Mouse (Mus musculus) heart, postnatal 10 days (tissue): ENCODE results near the gene Dlx6. TPM values are rescaled to one million over a fixed set of nuclear protein-coding genes. Genes with fewer than 3 reads are reported as not detected.

Source experiments
- DNase-seq, 2 experiments: peaks; one replicate each; pipeline ENCODE4 v3.0.0; 2021
- intact Hi-C: fragments of 180-260 bp; cut with DNase I; formaldehyde crosslinking; loops from one replicate; pipeline ENCODE4 v1.15.1; 2025
- total RNA-seq, 2 experiments: library from RNA; stranded (reverse); gene quantifications; 2 replicates each; pipeline ENCODE4 v1.2.3; 2021

Dlx6 gene
- total RNA-seq, 2 experiments from 2014 or later = 0.27 TPM; not detected in 1

- intact Hi-C loops = loop anchor here (10.0 kb wide), 1 partner anchor 690 kb away; no protein-coding TSS in a partner anchor
- DNase-seq = peak in 1 of 2 experiments; percentile 8
These were observed 12.0 kb downstream of the Dlx6 start for GRCm38 (mm10) chr6:6875136-6875535.

GRCm38 (mm10) chr6:6875676-6876075, 12.5 kb downstream of the Dlx6 start:
- intact Hi-C loops = loop anchor here (10.0 kb wide), 1 partner anchor 691 kb away; no protein-coding TSS in a partner anchor
- DNase-seq = peak in 1 of 2 experiments; percentile 5

- intact Hi-C loops = loop anchor here (10.0 kb wide), 1 partner anchor 691 kb away; no protein-coding TSS in a partner anchor
These were observed 13.1 kb downstream of the Dlx6 start for GRCm38 (mm10) chr6:6876231-6876630.

GRCm38 (mm10) chr6:6876731-6877130, 13.6 kb downstream of the Dlx6 start:
- intact Hi-C loops = loop anchor here (10.0 kb wide), 1 partner anchor 692 kb away; no protein-coding TSS in a partner anchor
- DNase-seq = peak in 1 of 2 experiments; percentile 2

More at GRCm38 (mm10) chr6:6876231-6876630, 13.1 kb downstream of the Dlx6 start:
- DNase-seq = no peak

GRCm38 (mm10) chr6:6877346-6877910, 14.3 kb downstream of the Dlx6 start:
- intact Hi-C loops = loop anchor here (10.0 kb wide), 1 partner anchor 693 kb away; no protein-coding TSS in a partner anchor
- no peak for DNase-seq

- DNase-seq = peak in 1 of 2 experiments; percentile 9
- intact Hi-C loops = loop anchor here (10.0 kb wide), 1 partner anchor 693 kb away; no protein-coding TSS in a partner anchor
These were observed 15.1 kb downstream of the Dlx6 start for GRCm38 (mm10) chr6:6877981-6878840.

- intact Hi-C loops = loop anchor here (10.0 kb wide), 1 partner anchor 694 kb away; no protein-coding TSS in a partner anchor
- peak in 1 of 2 experiments; percentile 12 for DNase-seq
These were observed 15.7 kb downstream of the Dlx6 start for GRCm38 (mm10) chr6:6878841-6879291.

GRCm38 (mm10) chr6:6879371-6880325, 16.5 kb downstream of the Dlx6 start:
- DNase-seq = peak; percentile 10 to 16
- intact Hi-C loops = loop anchor here (5.0 to 10.0 kb wide), 3 partner anchors 587 to 1235 kb away; no protein-coding TSS in a partner anchor

- peak; percentile 13 to 14 for DNase-seq
- intact Hi-C loops = loop anchor here (5.0 to 10.0 kb wide), 2 partner anchors 588 to 1236 kb away; no protein-coding TSS in a partner anchor
These were observed 17.4 kb downstream of the Dlx6 start for GRCm38 (mm10) chr6:6880361-6881114.

GRCm38 (mm10) chr6:6881115-6881637, 18.0 kb downstream of the Dlx6 start:
- intact Hi-C loops = loop anchor here (5.0 to 10.0 kb wide), 2 partner anchors 589 to 1236 kb away; no protein-coding TSS in a partner anchor
- no peak for DNase-seq

GRCm38 (mm10) chr6:6881638-6882190, 18.6 kb downstream of the Dlx6 start, which contains the start of gene Dlx5:
Gene Dlx5, minus strand, starts transcription at chr6:6882085.
- intact Hi-C loops = loop anchor here (5.0 to 10.0 kb wide), 2 partner anchors 589 to 1237 kb away; no protein-coding TSS in a partner anchor
- DNase-seq = peak; percentile 42 to 47

GRCm38 (mm10) chr6:6882266-6882797, 19.2 kb downstream of the Dlx6 start:
- peak in 1 of 2 experiments; percentile 4 for DNase-seq
- intact Hi-C loops = loop anchor here (5.0 to 10.0 kb wide), 2 partner anchors 590 to 1238 kb away; no protein-coding TSS in a partner anchor

- intact Hi-C loops = loop anchor here (1.0 to 10.0 kb wide), 5 partner anchors 593 to 1240 kb away; no protein-coding TSS in a partner anchor
These were observed 21.8 kb downstream of the Dlx6 start for GRCm38 (mm10) chr6:6884897-6885296.

GRCm38 (mm10) chr6:6886225-6886624, 23.1 kb downstream of the Dlx6 start:
- DNase-seq = no peak
- intact Hi-C loops = loop anchor here (5.0 to 10.0 kb wide), 2 partner anchors 779 to 1241 kb away; no protein-coding TSS in a partner anchor

More at GRCm38 (mm10) chr6:6884897-6885296, 21.8 kb downstream of the Dlx6 start:
- peak; percentile 62 to 72 for DNase-seq

- no peak for DNase-seq
- intact Hi-C loops = loop anchor here (1.0 kb wide), 1 partner anchor 25 kb away; no protein-coding TSS in a partner anchor
These were observed 26.9 kb downstream of the Dlx6 start for GRCm38 (mm10) chr6:6890047-6890446.

- DNase-seq = peak; percentile 86
- intact Hi-C loops = no loop called here
These were observed 46.5 kb downstream of the Dlx6 start for GRCm38 (mm10) chr6:6909586-6909985.

GRCm38 (mm10) chr6:6914304-6914703, 51.2 kb downstream of the Dlx6 start:
- DNase-seq = no peak
- intact Hi-C loops = no loop called here
